Mouse (Mus musculus): ENCODE data around the gene Pick1.
A peak's percentile ranks its signal among the peaks of the same experiment; 100 is the strongest.

Gene Pick1

GRCm38 (mm10) chr15:79271124-79271746 is 42.3 kb downstream of the Pick1 start:
- peak in 1 of 2 experiments; percentile 74 for DNase-seq

GRCm38 (mm10) chr15:79273020-79273419 is 44.0 kb downstream of the Pick1 start:
- DNase-seq = no peak

- peak in 1 of 2 experiments; percentile 48 for DNase-seq
These were observed 48.8 kb downstream of the Pick1 start for GRCm38 (mm10) chr15:79277728-79278127.

- DNase-seq = peak in 1 of 2 experiments; percentile 57
These were observed 51.2 kb downstream of the Pick1 start for GRCm38 (mm10) chr15:79280209-79280608.

- peak; percentile 62 to 66 for DNase-seq
These were observed 51.9 kb downstream of the Pick1 start for GRCm38 (mm10) chr15:79280850-79281249.

- DNase-seq = peak; percentile 73 to 82
These were observed 52.4 kb downstream of the Pick1 start for GRCm38 (mm10) chr15:79281389-79281788.

- DNase-seq = no peak
These were observed 53.5 kb downstream of the Pick1 start for GRCm38 (mm10) chr15:79282434-79282833.

- DNase-seq = no peak
These were observed 54.4 kb downstream of the Pick1 start for GRCm38 (mm10) chr15:79283371-79283770.

GRCm38 (mm10) chr15:79285399-79285798 is 56.4 kb downstream of the Pick1 start, which contains the start of gene Baiap2l2:
Baiap2l2 (minus strand) TSS chr15:79285537.
- DNase-seq = peak in 1 of 2 experiments; percentile 25

GRCm38 (mm10) chr15:79286141-79286540 is 57.2 kb downstream of the Pick1 start:
- no peak for DNase-seq

- DNase-seq = no peak
These were observed 58.1 kb downstream of the Pick1 start for GRCm38 (mm10) chr15:79287091-79287490.

GRCm38 (mm10) chr15:79288387-79288786 is 59.4 kb downstream of the Pick1 start:
- DNase-seq = no peak

GRCm38 (mm10) chr15:79289441-79289840 is 60.5 kb downstream of the Pick1 start:
- DNase-seq = no peak

- DNase-seq = no peak
These were observed 61.4 kb downstream of the Pick1 start for GRCm38 (mm10) chr15:79290340-79290739.

- DNase-seq = no peak
These were observed 63.8 kb downstream of the Pick1 start for GRCm38 (mm10) chr15:79292779-79293178.

- DNase-seq = peak in 1 of 2 experiments; percentile 47
These were observed 69.6 kb downstream of the Pick1 start for GRCm38 (mm10) chr15:79298553-79298952.

Data from lung, postnatal 4 days (tissue).